Mouse (Mus musculus) hindbrain, postnatal 0 days (tissue): Measurements from ENCODE around the gene Gata1. TPM values are rescaled to one million over a fixed set of nuclear protein-coding genes. Genes with fewer than 3 reads are reported as not detected.
"Not testable (repeated sequence)": the region's sequence is repeated elsewhere in the genome, so short reads cannot be mapped to it uniquely, and the experiment has no call there.

Source experiments
- ATAC-seq: fragments of 200-750 bp; cut with Nextera tagmentation; 2 replicates; pipeline ENCODE4 v1.8.0; 2017; ENCODE audit warnings: mild to moderate bottlenecking, moderate TSS enrichment, moderate library complexity
- DNase-seq: peaks from one replicate; pipeline ENCODE4 v3.0.0-alpha.2; 2015; ENCODE audit warnings: low spot score
- H3K27ac ChIP-seq: fragments of 300-500 bp; sonication (generic); 2 replicates; pipeline ENCODE4 v1.5.1; 2014; ENCODE audit warnings: mild to moderate bottlenecking
- H3K27me3 ChIP-seq: fragments of 300-500 bp; sonication (generic); 2 replicates; pipeline ENCODE4 v1.6.1; 2014; ENCODE audit warnings: low read length, mixed read lengths; ENCODE audit not compliant: insufficient read depth
- H3K36me3 ChIP-seq: fragments of 300-500 bp; sonication (generic); 2 replicates; pipeline ENCODE4 v1.6.1; 2014; ENCODE audit warnings: low read length, mixed read lengths; ENCODE audit not compliant: insufficient read depth
- H3K4me1 ChIP-seq: fragments of 300-500 bp; sonication (generic); 2 replicates; pipeline ENCODE4 v1.6.1; 2014; ENCODE audit warnings: antibody characterized with exemption, low read length, mixed read lengths; ENCODE audit not compliant: insufficient read depth
- H3K4me2 ChIP-seq: fragments of 300-500 bp; sonication (generic); 2 replicates; pipeline ENCODE4 v1.6.1; 2014; ENCODE audit warnings: low read depth, mild to moderate bottlenecking, low read length, moderate library complexity, mixed read lengths
- H3K4me3 ChIP-seq: fragments of 300-500 bp; sonication (generic); 2 replicates; pipeline ENCODE4 v1.5.1; 2014; ENCODE audit warnings: low read length
- H3K9ac ChIP-seq: fragments of 300-500 bp; sonication (generic); replicated peaks from 2 replicates; pipeline ENCODE4 v1.6.1; 2014; ENCODE audit warnings: mild to moderate bottlenecking, low read length, moderate library complexity, mixed read lengths
- H3K9me3 ChIP-seq: fragments of 300-500 bp; sonication (generic); 2 replicates; pipeline ENCODE4 v1.6.1; 2016; ENCODE audit warnings: low read length, mixed read lengths
- CTCF ChIP-seq: IDR thresholded peaks from 2 replicates; pipeline ENCODE4 v1.5.1; 2016; ENCODE audit warnings: antibody characterized with exemption, control low read depth, low read depth
- WGBS: fragments of 180-500 bp; shearing (Covaris S2); extraction: QIAGEN DNeasy Blood & Tissue Kit; methylation state at CpG from one replicate; pipeline ENCODE4 v1.1.7; 2014; 5-methylcytosine and 5-hydroxymethylcytosine counted together
- polyA plus RNA-seq: library from polyadenylated mRNA; unstranded; fragments of >200 nt; fragmentation: Nextera tagmentation; extraction: Ambion mirVana; gene quantifications from 2 replicates; pipeline ENCODE4 v1.2.1, GENCODE M21; 2015
- total RNA-seq: library from RNA; depleted of rRNA; stranded (reverse); fragments of >200 nt; gene quantifications from 2 replicates; pipeline ENCODE4 v1.2.3, GENCODE M21; 2014

Gene Gata1
- total and polyA plus RNA-seq, 2 experiments from 2014 or later, result not detected

GRCm38 (mm10) chrX:8013569-8014314, 35.9 kb upstream of the Gata1 start:
- TF ChIP-seq CTCF, result no peak
- H3K4me1 ChIP-seq, result no peaks in the 10 kb centered on the region
- H3K9ac ChIP-seq, result no peak overlapping the region
- H3K4me3 ChIP-seq, result no peak overlapping the region
- no peak for ATAC-seq
- H3K9me3 ChIP-seq, result no peaks in the 10 kb centered on the region
- no peak overlapping the region for H3K27ac ChIP-seq
- DNase-seq, result no peak
- 28% methylated on average over 7 of the region's 8 CpGs for WGBS
- no peak overlapping the region for H3K4me2 ChIP-seq
- no peaks in the 10 kb centered on the region for H3K36me3 ChIP-seq
- no peaks in the 10 kb centered on the region for H3K27me3 ChIP-seq

- H3K27ac ChIP-seq, result no peak overlapping the region
- TF ChIP-seq CTCF, result no peak
- 15% methylated on average over 2 of the region's 2 CpGs for WGBS
- ATAC-seq (no peak), DNase-seq (no peak)
- no peaks in the 10 kb centered on the region for H3K4me1 ChIP-seq
- H3K9ac ChIP-seq, result no peak overlapping the region
- H3K9me3 ChIP-seq, result no peaks in the 10 kb centered on the region
- no peaks in the 10 kb centered on the region for H3K36me3 ChIP-seq
- no peak overlapping the region for H3K4me2 ChIP-seq
- no peaks in the 10 kb centered on the region for H3K27me3 ChIP-seq
- no peak overlapping the region for H3K4me3 ChIP-seq
Measured at GRCm38 (mm10) chrX:8013157-8013556, 35.3 kb upstream of the Gata1 start.

- WGBS, result 91% methylated on average over 4 of the region's 4 CpGs
- not testable (repeated sequence) for H3K4me2 ChIP-seq
Measured at GRCm38 (mm10) chrX:8009356-8009755, 31.5 kb upstream of the Gata1 start.

GRCm38 (mm10) chrX:8008543-8008942, 30.7 kb upstream of the Gata1 start:
- Histone ChIP-seq H3K27me3 (no peaks in the 10 kb centered on the region), H3K36me3 (no peaks in the 10 kb centered on the region), H3K9ac (no peak overlapping the region), H3K9me3 (no peaks in the 10 kb centered on the region), H3K4me3 (no peak overlapping the region), H3K4me1 (no peaks in the 10 kb centered on the region), H3K4me2 (no peak overlapping the region), H3K27ac (no peak overlapping the region)
- WGBS, result 33% methylated on average over 5 of the region's 5 CpGs
- ATAC-seq, result no peak
- no peak for DNase-seq
- no peak for TF ChIP-seq CTCF

More at GRCm38 (mm10) chrX:8009356-8009755, 31.5 kb upstream of the Gata1 start:
- H3K4me1 ChIP-seq, H3K27me3 ChIP-seq, DNase-seq, H3K9me3 ChIP-seq, ATAC-seq, H3K27ac ChIP-seq, H3K9ac ChIP-seq, H3K4me3 ChIP-seq, H3K36me3 ChIP-seq: not testable (repeated sequence)

- no peak overlapping the region for H3K4me3 ChIP-seq
- H3K27me3 ChIP-seq, result no peaks in the 10 kb centered on the region
- 54% methylated on average over 4 of the region's 4 CpGs for WGBS
- no peaks in the 10 kb centered on the region for H3K36me3 ChIP-seq
- no peaks in the 10 kb centered on the region for H3K9me3 ChIP-seq
- H3K9ac ChIP-seq, result no peak overlapping the region
- TF ChIP-seq CTCF, result no peak
- H3K27ac ChIP-seq, result no peak overlapping the region
- no peak for ATAC-seq
- DNase-seq, result no peak
- H3K4me1 ChIP-seq, result no peaks in the 10 kb centered on the region
- H3K4me2 ChIP-seq, result no peak overlapping the region
Measured at GRCm38 (mm10) chrX:8002971-8003370, 25.1 kb upstream of the Gata1 start.

- Histone ChIP-seq H3K4me2 (no peak overlapping the region), H3K9me3 (no peaks in the 10 kb centered on the region), H3K4me3 (no peak overlapping the region), H3K4me1 (no peaks in the 10 kb centered on the region), H3K9ac (no peak overlapping the region), H3K36me3 (no peaks in the 10 kb centered on the region), H3K27me3 (no peaks in the 10 kb centered on the region), H3K27ac (no peak overlapping the region)
- no peak for DNase-seq
- 38% methylated on average over 5 of the region's 5 CpGs for WGBS
- TF ChIP-seq CTCF, result no peak
- no peak for ATAC-seq
Measured at GRCm38 (mm10) chrX:8002001-8002400, 24.1 kb upstream of the Gata1 start.

- Histone ChIP-seq H3K9ac (no peak overlapping the region), H3K9me3 (no peaks in the 10 kb centered on the region), H3K4me2 (no peak overlapping the region), H3K36me3 (no peaks in the 10 kb centered on the region), H3K4me3 (no peak overlapping the region), H3K27me3 (no peaks in the 10 kb centered on the region), H3K4me1 (no peaks in the 10 kb centered on the region), H3K27ac (no peak overlapping the region)
- WGBS, result 83% methylated on average over 3 of the region's 3 CpGs
- DNase-seq (no peak), ATAC-seq (no peak)
- TF ChIP-seq CTCF, result no peak
Measured at GRCm38 (mm10) chrX:8000546-8001192, 22.8 kb upstream of the Gata1 start.
